Comparison of ENCODE assay signal across 30 mouse cellular contexts in genomic region chr14:47209669-47210164, GRCm38 (mm10). TPM values are rescaled to one million over a fixed set of nuclear protein-coding genes. Genes with fewer than 3 reads are reported as not detected.
DNase-seq lines count a peak whose midpoint lies in the region; ATAC-seq and TF ChIP-seq lines count a peak whose summit lies in the region.
"Had no signal": no experiment of that assay in that cellular context is flagged by ENCODE, and none has a peak within 500 bp of the region (broad histone marks: within the 10 kb centered on the region; RNA-seq: fewer than 3 reads in every experiment).

No protein-coding gene starts in this region.

- H3K4me3 ChIP-seq in heart, embryonic 11.5 days (ENCODE audit: low read depth, low read length) = no peak overlapping the region
- no peak overlapping the region for H3K4me3 ChIP-seq in intestine, postnatal 0 days (ENCODE audit: low read depth, low read length)
- H3K4me3 ChIP-seq: embryonic facial prominence, embryonic 10.5 days; embryonic facial prominence, embryonic 13.5 days; erythroblast, embryonic 14.5 days; forebrain, embryonic 12.5 days; forebrain, embryonic 15.5 days; heart, adult 2 months; heart, embryonic 12.5 days; heart, embryonic 15.5 days had no signal

- H3K4me2 ChIP-seq in heart, embryonic 11.5 days = no peak overlapping the region
- H3K4me2 ChIP-seq in intestine, postnatal 0 days (replicated peaks; ENCODE audit: low read depth) = 0 out of 2 replicates have a peak overlapping the region, but pooled peaks have one; percentile 21
- H3K4me2 ChIP-seq: embryonic facial prominence, embryonic 13.5 days; forebrain, embryonic 12.5 days; forebrain, embryonic 15.5 days; heart, embryonic 12.5 days; heart, embryonic 15.5 days; hindbrain, embryonic 14.5 days had no signal

- H3K36me3 ChIP-seq in heart, embryonic 11.5 days (ENCODE audit: control insufficient read depth, insufficient read depth, low read length) = no peaks in the 10 kb centered on the region
- H3K36me3 ChIP-seq in intestine, postnatal 0 days (ENCODE audit: control insufficient read depth, insufficient read depth) = no peaks in the 10 kb centered on the region
- H3K36me3 ChIP-seq: embryonic facial prominence, embryonic 10.5 days; embryonic facial prominence, embryonic 13.5 days; forebrain, embryonic 12.5 days; forebrain, embryonic 15.5 days; G1E; heart, embryonic 12.5 days; heart, embryonic 15.5 days had no signal

- ATAC-seq in heart, embryonic 11.5 days (replicated peaks; ENCODE audit: insufficient number of reproducible peaks, low FRiP score, low TSS enrichment) = no peak
- 0 out of 2 replicates have a peak, but pooled peaks have one; percentile 9 for ATAC-seq in intestine, postnatal 0 days
- ATAC-seq: activated CD4-positive, CD25-positive, alpha-beta regulatory T cell, adult 4 months; forebrain, embryonic 15.5 days; hindbrain, postnatal 0 days; inflammation-experienced regulatory T-cells, adult 6 months; Patski had no signal

- peak; percentile 78 for DNase-seq in heart, adult 11 months
- DNase-seq in ZHBTc4 (ENCODE audit: low read depth, low spot score) = peak; percentile 52
- DNase-seq in lung, postnatal 14 days = no peak
- no peak for DNase-seq in right cerebral cortex, postnatal 4 days
- DNase-seq: adrenal gland, adult 8-10 months; adrenal gland, postnatal 25 days; cerebellum, adult 18-20 months; cerebellum, adult 9-11 months; cerebellum, postnatal 25 days; embryo, embryonic 11 days; gastrocnemius, postnatal 25 days; heart, adult 2 months; heart, postnatal 10 days; heart, postnatal 4 days; kidney, adult 18-20 months had no signal

- 80% methylated on average over 4 of the region's 4 CpGs for WGBS in heart, embryonic 11.5 days (ENCODE audit: insufficient replicate concordance)
- 77% methylated on average over 4 of the region's 4 CpGs for WGBS in intestine, postnatal 0 days

- H3K4me1 ChIP-seq in heart, embryonic 11.5 days (ENCODE audit: control insufficient read depth, insufficient read depth, low read length) = no peaks in the 10 kb centered on the region
- H3K4me1 ChIP-seq in intestine, postnatal 0 days (replicated peaks; ENCODE audit: control insufficient read depth, insufficient read depth, low read length) = peaks cover 6% of the 10 kb centered on the region; the same call in 1 of the 2 replicates
- H3K4me1 ChIP-seq: embryonic facial prominence, embryonic 10.5 days; embryonic facial prominence, embryonic 13.5 days; forebrain, embryonic 12.5 days; forebrain, embryonic 15.5 days; heart, embryonic 12.5 days; heart, embryonic 15.5 days had no signal

- H3K27ac ChIP-seq in heart, embryonic 11.5 days (ENCODE audit: low read depth, low read length) = no peak overlapping the region
- H3K27ac ChIP-seq in intestine, postnatal 0 days (ENCODE audit: low read depth, low read length) = peak overlapping the region; percentile 90
- H3K27ac ChIP-seq: embryonic facial prominence, embryonic 10.5 days; embryonic facial prominence, embryonic 13.5 days; forebrain, embryonic 12.5 days; forebrain, embryonic 15.5 days; heart, adult 2 months; heart, embryonic 15.5 days; hindbrain, embryonic 14.5 days; hindbrain, postnatal 0 days had no signal

- no peak overlapping the region for H3K9ac ChIP-seq in heart, embryonic 11.5 days (ENCODE audit: low read depth, low read length)
- no peak overlapping the region for H3K9ac ChIP-seq in intestine, postnatal 0 days (ENCODE audit: low read depth, low read length)
- H3K9ac ChIP-seq: embryonic facial prominence, embryonic 13.5 days; forebrain, embryonic 12.5 days; forebrain, embryonic 15.5 days; heart, embryonic 12.5 days; heart, embryonic 15.5 days; hindbrain, embryonic 14.5 days had no signal

- no peaks in the 10 kb centered on the region for H3K9me3 ChIP-seq in heart, embryonic 11.5 days (replicated peaks; ENCODE audit: control insufficient read depth, low read length)
- no peaks in the 10 kb centered on the region for H3K9me3 ChIP-seq in intestine, postnatal 0 days (ENCODE audit: control insufficient read depth)
- H3K9me3 ChIP-seq: embryonic facial prominence, embryonic 10.5 days; embryonic facial prominence, embryonic 13.5 days; forebrain, embryonic 12.5 days; forebrain, embryonic 15.5 days; G1E; heart, embryonic 12.5 days; heart, embryonic 15.5 days had no signal

- no peaks in the 10 kb centered on the region for H3K27me3 ChIP-seq in heart, embryonic 11.5 days (ENCODE audit: control insufficient read depth, insufficient read depth, low read length)
- H3K27me3 ChIP-seq in intestine, postnatal 0 days (replicated peaks; ENCODE audit: control insufficient read depth, insufficient read depth, low read length) = no peaks in the 10 kb centered on the region
- H3K27me3 ChIP-seq: embryonic facial prominence, embryonic 13.5 days; forebrain, embryonic 12.5 days; forebrain, embryonic 15.5 days; heart, embryonic 12.5 days; heart, embryonic 15.5 days; Patski had no signal

- no peak for TF ChIP-seq CTCF in intestine, postnatal 0 days (IDR thresholded peaks at IDR 0.05; ENCODE audit: low read depth)

RNA-seq across cellular contexts. Expression of gene Gch1, which starts 20.5 kb away (rescaled TPM):
- polyA plus RNA-seq in heart, embryonic 11.5 days (2014; fragmentation: Nextera tagmentation; extraction: Ambion mirVana) = 6.7 and 7.5 TPM in 2 replicates
- polyA plus RNA-seq in intestine, postnatal 0 days (2015; fragmentation: Nextera tagmentation; extraction: Ambion mirVana) = 33.5 and 37.1 TPM in 2 replicates

Comparison
In these comparisons a context has a peak if more than half of its experiments do, and no peak if none do; other contexts are left out.
1. DNase-seq: peak in heart, adult 11 months (single experiment) and ZHBTc4 (single experiment); none in lung, postnatal 14 days (single experiment) and right cerebral cortex, postnatal 4 days (single experiment).